Mouse (Mus musculus): ENCODE results near the gene Kcnh3. TPM values are rescaled to one million over a fixed set of nuclear protein-coding genes. Genes with fewer than 3 reads are reported as not detected.
A peak's percentile ranks its signal among the peaks of the same experiment; 100 is the strongest.

Kcnh3 gene
- polyA plus RNA-seq, 1 experiment from 2014 or later: 0.44 TPM

- Histone ChIP-seq H3K4me2 (no peak overlapping the region), H3K4me1 (replicated peaks) (peaks cover 40% of the 10 kb centered on the region), H3K4me3 (no peak overlapping the region), H3K36me3 (no peaks in the 10 kb centered on the region), H3K27me3 (peaks cover 71% of the 10 kb centered on the region), H3K9ac (no peak overlapping the region), H3K9me3 (replicated peaks) (no peaks in the 10 kb centered on the region), H3K27ac (no peak overlapping the region)
- WGBS: 20% methylated on average over 8 of the region's 8 CpGs
- no peak for ATAC-seq (replicated peaks; ENCODE audit: insufficient number of reproducible peaks, insufficient read depth, low FRiP score, low read depth)
Measured at GRCm38 (mm10) chr15:99221315-99221952, 3.2 kb upstream of the Kcnh3 start.

GRCm38 (mm10) chr15:99222794-99223584 lies 1.7 kb upstream of the Kcnh3 start:
- Histone ChIP-seq H3K4me3 (peak overlapping the region; percentile 49), H3K27me3 (peaks cover 86% of the 10 kb centered on the region), H3K27ac (no peak overlapping the region), H3K9ac (peak overlapping the region; percentile 49), H3K4me1 (replicated peaks) (peaks cover 40% of the 10 kb centered on the region), H3K4me2 (peak overlapping the region; percentile 92), H3K36me3 (no peaks in the 10 kb centered on the region), H3K9me3 (replicated peaks) (no peaks in the 10 kb centered on the region)
- ATAC-seq (replicated peaks; ENCODE audit: insufficient number of reproducible peaks, insufficient read depth, low FRiP score, low read depth): no peak
- 8% methylated on average over 18 of the region's 18 CpGs for whole genome bisulfite sequencing

GRCm38 (mm10) chr15:99223585-99224207 lies 965 bp upstream of the Kcnh3 start:
- peaks cover 40% of the 10 kb centered on the region for H3K4me1 ChIP-seq (replicated peaks)
- no peak overlapping the region for H3K27ac ChIP-seq
- H3K9ac ChIP-seq: peak overlapping the region; percentile 49
- WGBS: under 1% methylated on average over 46 of the region's 46 CpGs
- H3K4me3 ChIP-seq: peak overlapping the region; percentile 49
- H3K9me3 ChIP-seq (replicated peaks): no peaks in the 10 kb centered on the region
- H3K27me3 ChIP-seq: peaks cover 93% of the 10 kb centered on the region
- H3K4me2 ChIP-seq: peak overlapping the region; percentile 92
- H3K36me3 ChIP-seq: no peaks in the 10 kb centered on the region
- no peak for ATAC-seq (replicated peaks; ENCODE audit: insufficient number of reproducible peaks, insufficient read depth, low FRiP score, low read depth)

- Histone ChIP-seq H3K4me1 (replicated peaks) (peaks cover 42% of the 10 kb centered on the region), H3K4me2 (peak overlapping the region; percentile 92), H3K9me3 (replicated peaks) (no peaks in the 10 kb centered on the region), H3K27me3 (peaks cover 96% of the 10 kb centered on the region), H3K27ac (no peak overlapping the region), H3K4me3 (peak overlapping the region; percentile 49), H3K36me3 (no peaks in the 10 kb centered on the region), H3K9ac (peak overlapping the region; percentile 7; the same call in 1 of the 2 replicates)
- no peak for ATAC-seq (replicated peaks; ENCODE audit: insufficient number of reproducible peaks, insufficient read depth, low FRiP score, low read depth)
- WGBS: 2% methylated on average over 22 of the region's 22 CpGs
Measured at GRCm38 (mm10) chr15:99225081-99225810, 585 bp downstream of the Kcnh3 start.

- Histone ChIP-seq H3K9me3 (replicated peaks) (no peaks in the 10 kb centered on the region), H3K4me2 (peak overlapping the region; percentile 92), H3K4me1 (replicated peaks) (peaks cover 42% of the 10 kb centered on the region), H3K27me3 (peaks cover 92% of the 10 kb centered on the region), H3K4me3 (no peak overlapping the region), H3K27ac (no peak overlapping the region), H3K9ac (0 out of 2 replicates have a peak overlapping the region, but pooled peaks have one; percentile 7), H3K36me3 (no peaks in the 10 kb centered on the region)
- ATAC-seq (replicated peaks; ENCODE audit: insufficient number of reproducible peaks, insufficient read depth, low FRiP score, low read depth): no peak
- WGBS: 30% methylated on average over 14 of the region's 14 CpGs
Measured at GRCm38 (mm10) chr15:99226090-99226489, 1.4 kb downstream of the Kcnh3 start.

GRCm38 (mm10) chr15:99231998-99232397 lies 7.3 kb downstream of the Kcnh3 start:
- H3K4me3 ChIP-seq: no peak overlapping the region
- 65% methylated on average over 10 of the region's 10 CpGs for whole genome bisulfite sequencing
- H3K9me3 ChIP-seq (replicated peaks): no peaks in the 10 kb centered on the region
- H3K4me2 ChIP-seq: no peak overlapping the region
- no peak overlapping the region for H3K9ac ChIP-seq
- ATAC-seq (replicated peaks; ENCODE audit: insufficient number of reproducible peaks, insufficient read depth, low FRiP score, low read depth): no peak
- H3K4me1 ChIP-seq (replicated peaks): 0 out of 2 replicates have a peak, but pooled peaks cover 2% of the 10 kb centered on the region
- no peaks in the 10 kb centered on the region for H3K36me3 ChIP-seq
- H3K27me3 ChIP-seq: peaks cover 69% of the 10 kb centered on the region
- H3K27ac ChIP-seq: no peak overlapping the region

- peaks cover 52% of the 10 kb centered on the region for H3K27me3 ChIP-seq
- no peaks in the 10 kb centered on the region for H3K9me3 ChIP-seq (replicated peaks)
- 0 out of 2 replicates have a peak, but pooled peaks cover 2% of the 10 kb centered on the region for H3K4me1 ChIP-seq (replicated peaks)
- no peak overlapping the region for H3K4me3 ChIP-seq
- no peak overlapping the region for H3K9ac ChIP-seq
- WGBS: 58% methylated on average over 17 of the region's 17 CpGs
- no peak overlapping the region for H3K4me2 ChIP-seq
- ATAC-seq (replicated peaks; ENCODE audit: insufficient number of reproducible peaks, insufficient read depth, low FRiP score, low read depth): no peak
- no peaks in the 10 kb centered on the region for H3K36me3 ChIP-seq
- no peak overlapping the region for H3K27ac ChIP-seq
Measured at GRCm38 (mm10) chr15:99233719-99234118, 9.1 kb downstream of the Kcnh3 start.

- H3K36me3 ChIP-seq: no peaks in the 10 kb centered on the region
- no peak overlapping the region for H3K9ac ChIP-seq
- no peak overlapping the region for H3K27ac ChIP-seq
- H3K27me3 ChIP-seq: peaks cover 45% of the 10 kb centered on the region
- no peak overlapping the region for H3K4me2 ChIP-seq
- H3K4me1 ChIP-seq (replicated peaks): no peaks in the 10 kb centered on the region
- WGBS: 54% methylated on average over 12 of the region's 12 CpGs
- no peak overlapping the region for H3K4me3 ChIP-seq
- no peaks in the 10 kb centered on the region for H3K9me3 ChIP-seq (replicated peaks)
- no peak for ATAC-seq (replicated peaks; ENCODE audit: insufficient number of reproducible peaks, insufficient read depth, low FRiP score, low read depth)
Measured at GRCm38 (mm10) chr15:99234326-99235010, 9.8 kb downstream of the Kcnh3 start.

GRCm38 (mm10) chr15:99238006-99238405 lies 13.3 kb downstream of the Kcnh3 start:
- peaks cover 18% of the 10 kb centered on the region for H3K27me3 ChIP-seq
- peaks cover 12% of the 10 kb centered on the region; the same call in 1 of the 2 replicates for H3K36me3 ChIP-seq
- no peak overlapping the region for H3K4me2 ChIP-seq
- no peaks in the 10 kb centered on the region for H3K4me1 ChIP-seq (replicated peaks)
- ATAC-seq (replicated peaks; ENCODE audit: insufficient number of reproducible peaks, insufficient read depth, low FRiP score, low read depth): no peak
- H3K4me3 ChIP-seq: no peak overlapping the region
- no peaks in the 10 kb centered on the region for H3K9me3 ChIP-seq (replicated peaks)
- no peak overlapping the region for H3K27ac ChIP-seq
- WGBS: 59% methylated on average over 11 of the region's 11 CpGs
- H3K9ac ChIP-seq: no peak overlapping the region

GRCm38 (mm10) chr15:99240129-99240528 lies 15.5 kb downstream of the Kcnh3 start:
- no peaks in the 10 kb centered on the region for H3K27me3 ChIP-seq
- no peak overlapping the region for H3K27ac ChIP-seq
- H3K9ac ChIP-seq: no peak overlapping the region
- H3K9me3 ChIP-seq (replicated peaks): no peaks in the 10 kb centered on the region
- no peak for ATAC-seq (replicated peaks; ENCODE audit: insufficient number of reproducible peaks, insufficient read depth, low FRiP score, low read depth)
- no peak overlapping the region for H3K4me3 ChIP-seq
- peaks cover 32% of the 10 kb centered on the region for H3K36me3 ChIP-seq
- H3K4me2 ChIP-seq: no peak overlapping the region
- no peaks in the 10 kb centered on the region for H3K4me1 ChIP-seq (replicated peaks)
- 62% methylated on average over 4 of the region's 4 CpGs for WGBS

All from heart, embryonic 15.5 days (tissue).